Mouse (Mus musculus) forebrain, embryonic 15.5 days (tissue): ENCODE results near the gene Hoxa2. TPM values are rescaled to one million over a fixed set of nuclear protein-coding genes. Genes with fewer than 3 reads are reported as not detected.

Source experiments
- ATAC-seq: fragments of 200-750 bp; cut with Nextera tagmentation; replicated peaks from 2 replicates; pipeline ENCODE4 v1.8.0; 2017; ENCODE audit warnings: mild to moderate bottlenecking, moderate TSS enrichment, moderate library complexity
- H3K27ac ChIP-seq: fragments of 300-500 bp; sonication (generic); replicated peaks from 2 replicates; pipeline ENCODE4 v1.5.1; 2015; ENCODE audit warnings: mild to moderate bottlenecking, inconsistent platforms
- H3K27me3 ChIP-seq: fragments of 300-500 bp; sonication (generic); 2 replicates; pipeline ENCODE4 v1.6.1; 2015; ENCODE audit warnings: inconsistent platforms
- H3K36me3 ChIP-seq: fragments of 300-500 bp; sonication (generic); 2 replicates; pipeline ENCODE4 v1.6.1; 2015; ENCODE audit warnings: mild to moderate bottlenecking, inconsistent platforms
- H3K4me1 ChIP-seq: fragments of 300-500 bp; sonication (generic); 2 replicates; pipeline ENCODE4 v1.6.1; 2015; ENCODE audit warnings: inconsistent platforms
- H3K4me2 ChIP-seq: fragments of 300-500 bp; sonication (generic); replicated peaks from 2 replicates; pipeline ENCODE4 v1.6.1; 2015; ENCODE audit warnings: mild to moderate bottlenecking, inconsistent platforms
- H3K4me3 ChIP-seq: fragments of 300-500 bp; sonication (generic); 2 replicates; pipeline ENCODE4 v1.5.1; 2015; ENCODE audit warnings: mild to moderate bottlenecking, inconsistent platforms
- H3K9ac ChIP-seq: fragments of 300-500 bp; sonication (generic); replicated peaks from 2 replicates; pipeline ENCODE4 v1.6.1; 2015; ENCODE audit warnings: mild to moderate bottlenecking, inconsistent platforms
- H3K9me3 ChIP-seq: fragments of 300-500 bp; sonication (generic); 2 replicates; pipeline ENCODE4 v1.6.1; 2016; ENCODE audit warnings: inconsistent platforms
- WGBS: fragments of 180-500 bp; shearing (Covaris S2); methylation state at CpG from one replicate; pipeline ENCODE4 v1.1.7; 2015; ENCODE audit warnings: mixed read lengths; 5-methylcytosine and 5-hydroxymethylcytosine counted together
- polyA plus RNA-seq: library from polyadenylated mRNA; unstranded; fragments of >200 nt; fragmentation: Nextera tagmentation; extraction: Ambion mirVana; gene quantifications from 2 replicates; pipeline ENCODE4 v1.2.1, GENCODE M21; 2015

Hoxa2 gene
- polyA plus RNA-seq, 1 experiment from 2014 or later = not detected

- H3K9me3 ChIP-seq = no peaks in the 10 kb centered on the region
- under 1% methylated on average over 4 of the region's 4 CpGs for WGBS
- no peaks in the 10 kb centered on the region for H3K36me3 ChIP-seq
- no peak overlapping the region for H3K4me2 ChIP-seq
- H3K27me3 ChIP-seq = peaks cover 97% of the 10 kb centered on the region
- H3K4me1 ChIP-seq = peaks cover 11% of the 10 kb centered on the region
- H3K9ac ChIP-seq = no peak overlapping the region
- no peak overlapping the region for H3K4me3 ChIP-seq
- ATAC-seq = no peak
- H3K27ac ChIP-seq = no peak overlapping the region
These were observed 42.5 kb upstream of the Hoxa2 start for GRCm38 (mm10) chr6:52206882-52207683.

- Histone ChIP-seq H3K36me3 (no peaks in the 10 kb centered on the region), H3K9me3 (no peaks in the 10 kb centered on the region), H3K27me3 (peaks cover 97% of the 10 kb centered on the region), H3K4me1 (peaks cover 11% of the 10 kb centered on the region), H3K4me3 (no peak overlapping the region), H3K27ac (no peak overlapping the region), H3K9ac (no peak overlapping the region), H3K4me2 (no peak overlapping the region)
- ATAC-seq = no peak
- under 1% methylated on average over 55 of the region's 55 CpGs for WGBS
These were observed 41.3 kb upstream of the Hoxa2 start for GRCm38 (mm10) chr6:52205638-52206621.

GRCm38 (mm10) chr6:52205221-52205620, 40.6 kb upstream of the Hoxa2 start:
- H3K9ac ChIP-seq = no peak overlapping the region
- WGBS = 3% methylated on average over 14 of the region's 14 CpGs
- no peak for ATAC-seq
- H3K4me3 ChIP-seq = no peak overlapping the region
- no peak overlapping the region for H3K27ac ChIP-seq
- H3K9me3 ChIP-seq = no peaks in the 10 kb centered on the region
- no peaks in the 10 kb centered on the region for H3K36me3 ChIP-seq
- peaks cover 98% of the 10 kb centered on the region for H3K27me3 ChIP-seq
- peaks cover 11% of the 10 kb centered on the region for H3K4me1 ChIP-seq
- H3K4me2 ChIP-seq = no peak overlapping the region

- Histone ChIP-seq H3K9me3 (no peaks in the 10 kb centered on the region), H3K4me2 (peak within 1 kb of the TSS; percentile 31), H3K36me3 (no peaks in the 10 kb centered on the region), H3K4me1 (peaks cover 11% of the 10 kb centered on the region), H3K4me3 (peak within 1 kb of the TSS; percentile 12), H3K27me3 (peaks cover 98% of the 10 kb centered on the region), H3K9ac (no peak within 1 kb of the TSS), H3K27ac (no peak within 1 kb of the TSS)
- ATAC-seq = no peak
- under 1% methylated on average over 65 of the region's 65 CpGs for WGBS
These were observed 39.6 kb upstream of the Hoxa2 start, which contains the start of gene Hoxa5 for GRCm38 (mm10) chr6:52204050-52204752. Gene Hoxa5 (minus strand): TSS chr6:52204587.

GRCm38 (mm10) chr6:52203371-52204049, 38.9 kb upstream of the Hoxa2 start:
- no peak overlapping the region for H3K27ac ChIP-seq
- H3K4me2 ChIP-seq = peak overlapping the region; percentile 31
- peaks cover 11% of the 10 kb centered on the region for H3K4me1 ChIP-seq
- no peaks in the 10 kb centered on the region for H3K9me3 ChIP-seq
- H3K9ac ChIP-seq = no peak overlapping the region
- H3K4me3 ChIP-seq = peak overlapping the region; percentile 12
- H3K36me3 ChIP-seq = no peaks in the 10 kb centered on the region
- H3K27me3 ChIP-seq = peaks cover 98% of the 10 kb centered on the region
- ATAC-seq = no peak
- WGBS = 0% methylated on average over 46 of the region's 46 CpGs

- H3K27me3 ChIP-seq = peaks cover 98% of the 10 kb centered on the region
- under 1% methylated on average over 10 of the region's 10 CpGs for WGBS
- H3K36me3 ChIP-seq = no peaks in the 10 kb centered on the region
- no peak overlapping the region for H3K9ac ChIP-seq
- peaks cover 11% of the 10 kb centered on the region for H3K4me1 ChIP-seq
- no peak overlapping the region for H3K4me2 ChIP-seq
- no peak for ATAC-seq
- no peak overlapping the region for H3K4me3 ChIP-seq
- no peak overlapping the region for H3K27ac ChIP-seq
- no peaks in the 10 kb centered on the region for H3K9me3 ChIP-seq
These were observed 38.4 kb upstream of the Hoxa2 start for GRCm38 (mm10) chr6:52203121-52203370.

- peaks cover 11% of the 10 kb centered on the region for H3K4me1 ChIP-seq
- WGBS = 3% methylated on average over 22 of the region's 22 CpGs
- no peak overlapping the region for H3K4me2 ChIP-seq
- no peaks in the 10 kb centered on the region for H3K36me3 ChIP-seq
- H3K9ac ChIP-seq = no peak overlapping the region
- H3K4me3 ChIP-seq = no peak overlapping the region
- no peaks in the 10 kb centered on the region for H3K9me3 ChIP-seq
- no peak overlapping the region for H3K27ac ChIP-seq
- no peak for ATAC-seq
- H3K27me3 ChIP-seq = peaks cover 99% of the 10 kb centered on the region
These were observed 37.9 kb upstream of the Hoxa2 start for GRCm38 (mm10) chr6:52202362-52203120.

GRCm38 (mm10) chr6:52201269-52201668, 36.6 kb upstream of the Hoxa2 start:
- Histone ChIP-seq H3K4me2 (no peak overlapping the region), H3K9ac (no peak overlapping the region), H3K4me3 (no peak overlapping the region), H3K36me3 (no peaks in the 10 kb centered on the region), H3K27me3 (peaks cover 99% of the 10 kb centered on the region), H3K9me3 (no peaks in the 10 kb centered on the region), H3K27ac (no peak overlapping the region), H3K4me1 (peaks cover 11% of the 10 kb centered on the region)
- no peak for ATAC-seq
- WGBS = 21% methylated on average over 1 of the region's 1 CpGs

GRCm38 (mm10) chr6:52200751-52201250, 36.2 kb upstream of the Hoxa2 start:
- Histone ChIP-seq H3K27ac (no peak overlapping the region), H3K36me3 (no peaks in the 10 kb centered on the region), H3K27me3 (peaks cover 99% of the 10 kb centered on the region), H3K4me2 (no peak overlapping the region), H3K4me3 (no peak overlapping the region), H3K9me3 (no peaks in the 10 kb centered on the region), H3K9ac (no peak overlapping the region), H3K4me1 (peaks cover 11% of the 10 kb centered on the region)
- WGBS = 5% methylated on average over 10 of the region's 10 CpGs
- ATAC-seq = no peak

- WGBS = under 1% methylated on average over 30 of the region's 30 CpGs
- Histone ChIP-seq H3K9ac (no peak overlapping the region), H3K4me1 (peaks cover 11% of the 10 kb centered on the region), H3K9me3 (no peaks in the 10 kb centered on the region), H3K27me3 (peaks cover 99% of the 10 kb centered on the region), H3K4me2 (no peak overlapping the region), H3K27ac (no peak overlapping the region), H3K4me3 (no peak overlapping the region), H3K36me3 (no peaks in the 10 kb centered on the region)
- ATAC-seq = no peak
These were observed 35.6 kb upstream of the Hoxa2 start for GRCm38 (mm10) chr6:52200073-52200750.
